Mouse (Mus musculus) hindbrain, postnatal 0 days (tissue): ENCODE measurements around the gene Nrg3. TPM values are rescaled to one million over a fixed set of nuclear protein-coding genes. Genes with fewer than 3 reads are reported as not detected.

Source experiments
- ATAC-seq: fragments of 200-750 bp; cut with Nextera tagmentation; 2 replicates; pipeline ENCODE4 v1.8.0; 2017; ENCODE audit warnings: mild to moderate bottlenecking, moderate TSS enrichment, moderate library complexity
- DNase-seq: peaks from one replicate; pipeline ENCODE4 v3.0.0-alpha.2; 2015; ENCODE audit warnings: low spot score
- H3K27ac ChIP-seq: fragments of 300-500 bp; sonication (generic); 2 replicates; pipeline ENCODE4 v1.5.1; 2014; ENCODE audit warnings: mild to moderate bottlenecking
- H3K27me3 ChIP-seq: fragments of 300-500 bp; sonication (generic); 2 replicates; pipeline ENCODE4 v1.6.1; 2014; ENCODE audit warnings: low read length, mixed read lengths; ENCODE audit not compliant: insufficient read depth
- H3K36me3 ChIP-seq: fragments of 300-500 bp; sonication (generic); 2 replicates; pipeline ENCODE4 v1.6.1; 2014; ENCODE audit warnings: low read length, mixed read lengths; ENCODE audit not compliant: insufficient read depth
- H3K4me1 ChIP-seq: fragments of 300-500 bp; sonication (generic); 2 replicates; pipeline ENCODE4 v1.6.1; 2014; ENCODE audit warnings: antibody characterized with exemption, low read length, mixed read lengths; ENCODE audit not compliant: insufficient read depth
- H3K4me2 ChIP-seq: fragments of 300-500 bp; sonication (generic); 2 replicates; pipeline ENCODE4 v1.6.1; 2014; ENCODE audit warnings: low read depth, mild to moderate bottlenecking, low read length, moderate library complexity, mixed read lengths
- H3K4me3 ChIP-seq: fragments of 300-500 bp; sonication (generic); 2 replicates; pipeline ENCODE4 v1.5.1; 2014; ENCODE audit warnings: low read length
- H3K9ac ChIP-seq: fragments of 300-500 bp; sonication (generic); replicated peaks from 2 replicates; pipeline ENCODE4 v1.6.1; 2014; ENCODE audit warnings: mild to moderate bottlenecking, low read length, moderate library complexity, mixed read lengths
- H3K9me3 ChIP-seq: fragments of 300-500 bp; sonication (generic); 2 replicates; pipeline ENCODE4 v1.6.1; 2016; ENCODE audit warnings: low read length, mixed read lengths
- CTCF ChIP-seq: IDR thresholded peaks from 2 replicates; pipeline ENCODE4 v1.5.1; 2016; ENCODE audit warnings: antibody characterized with exemption, control low read depth, low read depth
- WGBS: fragments of 180-500 bp; shearing (Covaris S2); extraction: QIAGEN DNeasy Blood & Tissue Kit; methylation state at CpG from one replicate; pipeline ENCODE4 v1.1.7; 2014; 5-methylcytosine and 5-hydroxymethylcytosine counted together
- polyA plus RNA-seq: library from polyadenylated mRNA; unstranded; fragments of >200 nt; fragmentation: Nextera tagmentation; extraction: Ambion mirVana; gene quantifications from 2 replicates; pipeline ENCODE4 v1.2.1, GENCODE M21; 2015
- total RNA-seq: library from RNA; depleted of rRNA; stranded (reverse); fragments of >200 nt; gene quantifications from 2 replicates; pipeline ENCODE4 v1.2.3, GENCODE M21; 2014

Gene Nrg3
- total and polyA plus RNA-seq, 2 experiments from 2014 or later: 8.6 to 29.7 TPM

GRCm38 (mm10) chr14:39351979-39352737, 120.7 kb downstream of the Nrg3 start:
- TF ChIP-seq CTCF: no peak
- H3K27ac ChIP-seq: no peak overlapping the region
- no peaks in the 10 kb centered on the region for H3K27me3 ChIP-seq
- DNase-seq (no peak), ATAC-seq (no peak)
- H3K9ac ChIP-seq: no peak overlapping the region
- H3K36me3 ChIP-seq: no peaks in the 10 kb centered on the region
- H3K4me2 ChIP-seq: no peak overlapping the region
- H3K9me3 ChIP-seq: no peaks in the 10 kb centered on the region
- WGBS: 67% methylated on average over 4 of the region's 4 CpGs
- H3K4me3 ChIP-seq: no peak overlapping the region
- no peaks in the 10 kb centered on the region for H3K4me1 ChIP-seq

GRCm38 (mm10) chr14:39317424-39318110, 155.3 kb downstream of the Nrg3 start:
- ATAC-seq (peak; percentile 98), DNase-seq (peak; percentile 95)
- Histone ChIP-seq H3K27ac (0 out of 2 replicates have a peak overlapping the region, but pooled peaks have one; percentile 26), H3K4me1 (no peaks in the 10 kb centered on the region), H3K4me3 (no peak overlapping the region), H3K4me2 (no peak overlapping the region), H3K9ac (no peak overlapping the region), H3K27me3 (no peaks in the 10 kb centered on the region), H3K36me3 (no peaks in the 10 kb centered on the region), H3K9me3 (no peaks in the 10 kb centered on the region)
- 34% methylated on average over 4 of the region's 4 CpGs for WGBS
- no peak for TF ChIP-seq CTCF

GRCm38 (mm10) chr14:39314111-39314510, 158.8 kb downstream of the Nrg3 start:
- ATAC-seq: no peak
- TF ChIP-seq CTCF: no peak

GRCm38 (mm10) chr14:39265121-39265520, 207.8 kb downstream of the Nrg3 start:
- no peak for TF ChIP-seq CTCF
- Histone ChIP-seq H3K9me3 (no peaks in the 10 kb centered on the region), H3K27me3 (no peaks in the 10 kb centered on the region), H3K27ac (no peak overlapping the region), H3K4me1 (no peaks in the 10 kb centered on the region), H3K9ac (no peak overlapping the region), H3K4me2 (no peak overlapping the region), H3K36me3 (no peaks in the 10 kb centered on the region), H3K4me3 (no peak overlapping the region)
- 100% methylated on average over 1 of the region's 1 CpGs for WGBS
- no peak for ATAC-seq
- no peak for DNase-seq

More at GRCm38 (mm10) chr14:39314111-39314510, 158.8 kb downstream of the Nrg3 start:
- Histone ChIP-seq H3K4me1 (no peaks in the 10 kb centered on the region), H3K27ac (no peak overlapping the region), H3K36me3 (no peaks in the 10 kb centered on the region), H3K9ac (no peak overlapping the region), H3K9me3 (no peaks in the 10 kb centered on the region), H3K4me3 (no peak overlapping the region), H3K4me2 (no peak overlapping the region), H3K27me3 (no peaks in the 10 kb centered on the region)
- no peak for DNase-seq

DNA sequence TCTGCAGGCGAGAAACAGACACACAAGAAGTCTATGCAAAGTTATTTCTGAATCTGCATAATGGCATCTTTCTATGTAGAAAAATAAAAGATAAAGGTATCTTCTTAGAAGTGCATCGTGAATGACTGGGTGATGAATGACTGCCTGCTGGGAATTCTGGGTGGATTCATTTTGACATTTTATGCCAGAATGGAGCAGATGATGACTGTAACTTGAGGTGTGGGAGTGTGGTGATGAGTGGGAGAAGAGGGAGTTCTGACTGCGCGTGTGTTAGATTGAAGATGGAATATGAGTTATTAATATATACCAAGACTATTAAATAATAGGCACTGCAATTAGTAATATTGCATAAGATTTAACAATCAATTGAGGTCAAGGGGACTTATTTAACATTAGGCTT, 208.5 kb downstream of the Nrg3 start:
- no peak for TF ChIP-seq CTCF
- Histone ChIP-seq H3K4me2 (no peak overlapping the region), H3K27me3 (no peaks in the 10 kb centered on the region), H3K36me3 (no peaks in the 10 kb centered on the region), H3K4me3 (no peak overlapping the region), H3K4me1 (no peaks in the 10 kb centered on the region), H3K9me3 (no peaks in the 10 kb centered on the region), H3K9ac (no peak overlapping the region), H3K27ac (no peak overlapping the region)
- ATAC-seq (no peak), DNase-seq (no peak)
- 88% methylated on average over 4 of the region's 4 CpGs for WGBS

DNA sequence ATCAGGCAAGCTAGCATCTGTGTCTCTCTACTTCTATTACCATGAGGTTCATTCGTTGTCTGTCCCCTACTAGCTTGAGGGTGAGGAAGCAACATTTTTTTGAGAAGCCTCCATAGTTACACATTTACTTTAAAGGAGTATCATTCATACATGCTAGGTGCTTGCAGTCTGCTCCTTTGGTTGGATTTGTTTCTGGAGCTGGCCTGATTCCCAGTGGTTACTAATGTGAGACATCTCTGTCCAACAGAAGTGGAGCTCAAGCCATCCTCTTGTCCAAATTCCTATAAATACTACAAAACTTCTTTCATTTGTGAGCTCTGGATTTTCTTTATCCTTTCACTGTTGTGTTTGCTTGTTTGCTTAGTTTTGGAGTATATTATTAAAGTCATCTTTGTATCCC, 211.9 kb downstream of the Nrg3 start:
- no peak for ATAC-seq
- Histone ChIP-seq H3K9me3 (no peaks in the 10 kb centered on the region), H3K4me1 (no peaks in the 10 kb centered on the region), H3K36me3 (no peaks in the 10 kb centered on the region), H3K4me2 (no peak overlapping the region), H3K27ac (no peak overlapping the region), H3K27me3 (no peaks in the 10 kb centered on the region), H3K4me3 (no peak overlapping the region), H3K9ac (no peak overlapping the region)
- DNase-seq: no peak
- no peak for TF ChIP-seq CTCF
- WGBS: 75% methylated on average over 1 of the region's 1 CpGs

DNA sequence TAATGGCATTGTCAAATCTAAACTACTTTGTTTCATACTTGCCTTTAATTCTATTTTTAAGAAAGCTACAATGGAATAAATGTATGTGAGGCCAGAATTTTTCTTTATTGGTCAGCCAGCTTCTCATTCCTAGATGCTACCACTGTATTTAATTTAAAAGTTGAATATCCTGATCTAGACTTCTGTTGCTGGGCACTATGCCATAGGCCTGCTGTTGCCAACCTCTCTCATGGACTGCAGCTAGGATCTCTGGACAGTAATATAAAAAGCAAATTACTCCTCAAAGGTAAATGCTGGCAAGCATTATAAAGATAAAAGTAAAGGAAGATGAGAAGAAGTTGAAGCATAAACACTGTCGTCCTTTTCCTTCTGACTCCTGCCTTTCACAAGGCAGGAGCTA, 217.5 kb downstream of the Nrg3 start:
- H3K36me3 ChIP-seq: no peaks in the 10 kb centered on the region
- no peak overlapping the region for H3K9ac ChIP-seq
- H3K4me3 ChIP-seq: no peak overlapping the region
- no peaks in the 10 kb centered on the region for H3K27me3 ChIP-seq
- no peaks in the 10 kb centered on the region for H3K4me1 ChIP-seq
- no peak overlapping the region for H3K27ac ChIP-seq
- H3K9me3 ChIP-seq: no peaks in the 10 kb centered on the region
- TF ChIP-seq CTCF: no peak
- 47% methylated on average over 1 of the region's 1 CpGs for WGBS
- DNase-seq (no peak), ATAC-seq (no peak)
- H3K4me2 ChIP-seq: no peak overlapping the region
